Mouse (Mus musculus) gastrocnemius, postnatal 14 days (tissue): ENCODE data around the gene Ppp4c. TPM values are rescaled to one million over a fixed set of nuclear protein-coding genes. Genes with fewer than 3 reads are reported as not detected.

Experiments
- total RNA-seq, 2 experiments: library from RNA; stranded (reverse); gene quantifications; 2 replicates each; pipeline ENCODE4 v1.2.3; 2021

Ppp4c gene
- total RNA-seq, 2 experiments from 2014 or later: 28.0 to 33.6 TPM

Other genes starting within 250 kb of the Ppp4c start
- 100 to 1,000 TPM; 135 to 136 TPM for gene Eif3c, start 226.1 kb downstream of the Ppp4c start, total RNA-seq
- gene Apobr, start 207.6 kb downstream of the Ppp4c start, total RNA-seq: under 1 TPM; 0.55 to 0.88 TPM
- 1 to 10 TPM; 6.5 to 7.6 TPM for gene Cln3, start 206.7 kb downstream of the Ppp4c start, total RNA-seq
- gene Il27, start 197.6 kb downstream of the Ppp4c start, total RNA-seq: not detected
- gene Nupr1, start 161.6 kb downstream of the Ppp4c start, total RNA-seq: 10 to 100 TPM; 15.4 to 18.3 TPM
- 10 to 100 TPM; 23.2 to 24.6 TPM for gene Sgf29, start 143.2 kb downstream of the Ppp4c start, total RNA-seq
- 10 to 100 TPM; 20.3 to 45.9 TPM for gene Sult1a1, start 116.1 kb downstream of the Ppp4c start, total RNA-seq
- gene Bola2, start 97.1 kb downstream of the Ppp4c start, total RNA-seq: 10 to 100 TPM; 40.7 to 41.6 TPM
- gene Slx1b, start 96.7 kb downstream of the Ppp4c start, total RNA-seq: 1 to 10 TPM; 3.7 to 4.6 TPM
- 1 to 10 TPM; 2.7 to 3.6 TPM for gene Coro1a, start 84.7 kb downstream of the Ppp4c start, total RNA-seq
- gene Mapk3, start 32.9 kb downstream of the Ppp4c start, total RNA-seq: 10 to 100 TPM; 35.0 to 40.0 TPM
- 1 to 10 TPM in 1 of 2 experiments, under 1 TPM in 1; 0.92 to 1.8 TPM for gene Gdpd3, start 26.2 kb downstream of the Ppp4c start, total RNA-seq
- 10 to 100 TPM; 52.4 to 64.9 TPM for gene Ypel3, start 15.5 kb downstream of the Ppp4c start, total RNA-seq
- under 1 TPM; 0.31 to 0.55 TPM for gene Tbx6, start 11.0 kb downstream of the Ppp4c start, total RNA-seq
- 10 to 100 TPM; 12.5 to 14.2 TPM for gene Fam57b, start 5.2 kb upstream of the Ppp4c start, total RNA-seq
- gene 4930451I11Rik, start 39.1 kb upstream of the Ppp4c start, total RNA-seq: not detected
- not detected for gene Doc2a, start 54.9 kb upstream of the Ppp4c start, total RNA-seq
- 1 to 10 TPM; 6.1 to 8.5 TPM for gene Hirip3, start 69.5 kb upstream of the Ppp4c start, total RNA-seq
- gene Ino80e, start 69.9 kb upstream of the Ppp4c start, total RNA-seq: 10 to 100 TPM; 13.7 to 14.1 TPM
- 10 to 100 TPM; 33.1 to 33.5 TPM for gene Taok2, start 92.2 kb upstream of the Ppp4c start, total RNA-seq
- 10 to 100 TPM; 11.9 to 13.1 TPM for gene Tmem219, start 130.4 kb upstream of the Ppp4c start, total RNA-seq
- 1 to 10 TPM; 2.5 to 3.2 TPM for gene Kctd13, start 136.4 kb upstream of the Ppp4c start, total RNA-seq
- gene Asphd1, start 157.1 kb upstream of the Ppp4c start, total RNA-seq: not detected
- 1 to 10 TPM; 7.3 to 7.5 TPM for gene Sez6l2, start 158.1 kb upstream of the Ppp4c start, total RNA-seq
- gene Cdipt, start 183.4 kb upstream of the Ppp4c start, total RNA-seq: 10 to 100 TPM; 34.9 to 38.5 TPM
- under 1 TPM; 0.59 to 0.78 TPM for gene Cdiptos, start 183.6 kb upstream of the Ppp4c start, total RNA-seq
- 10 to 100 TPM; 19.5 to 27.1 TPM for gene Mvp, start 222.1 kb upstream of the Ppp4c start, total RNA-seq
- under 1 TPM in 1 of 2 experiments, not detected in 1; 0.97 TPM for gene Pagr1b, start 224.0 kb upstream of the Ppp4c start, total RNA-seq
- gene Pagr1a, start 224.9 kb upstream of the Ppp4c start, total RNA-seq: 10 to 100 TPM in 1 of 2 experiments, 1 to 10 TPM in 1; 8.6 to 15.3 TPM
- 10 to 100 TPM; 11.1 to 11.6 TPM for gene Gm42742, start 228.6 kb upstream of the Ppp4c start, total RNA-seq
- 1 to 10 TPM; 1.6 TPM for gene Prrt2, start 228.7 kb upstream of the Ppp4c start, total RNA-seq
- 10 to 100 TPM; 53.6 to 58.2 TPM for gene Maz, start 234.5 kb upstream of the Ppp4c start, total RNA-seq
- 1 to 10 TPM; 5.1 to 6.0 TPM for gene Kif22, start 250.0 kb upstream of the Ppp4c start, total RNA-seq